Mouse (Mus musculus) ES-Bruce4 (cell line): ENCODE results near the gene Mfn2. TPM values are rescaled to one million over a fixed set of nuclear protein-coding genes. Genes with fewer than 3 reads are reported as not detected.
A peak's percentile ranks its signal among the peaks of the same experiment; 100 is the strongest.
"Not testable (repeated sequence)": the region's sequence is repeated elsewhere in the genome, so short reads cannot be mapped to it uniquely, and the experiment has no call there.

Experiments
- H3K27ac ChIP-seq: 2 replicates; pipeline ENCODE4 v1.5.1; 2012; ENCODE audit warnings: low read length, inconsistent platforms; ENCODE audit not compliant: insufficient read depth
- H3K27me3 ChIP-seq: 2 replicates; pipeline ENCODE4 v1.6.1; 2012; ENCODE audit warnings: mild to moderate bottlenecking, low read length, inconsistent platforms; ENCODE audit not compliant: control insufficient read depth, poor library complexity, insufficient read depth, severe bottlenecking
- H3K36me3 ChIP-seq: 2 replicates; pipeline ENCODE4 v1.6.1; 2012; ENCODE audit warnings: inconsistent platforms, mild to moderate bottlenecking, low read length, moderate library complexity; ENCODE audit not compliant: control insufficient read depth, poor library complexity, insufficient read depth, severe bottlenecking
- H3K4me1 ChIP-seq: one replicate; pipeline ENCODE4 v1.8.1; 2011; ENCODE audit warnings: low read length; ENCODE audit not compliant: control insufficient read depth, insufficient read depth
- H3K4me3 ChIP-seq: 2 replicates; pipeline ENCODE4 v1.5.1; 2011; ENCODE audit warnings: low read depth, mild to moderate bottlenecking, low read length
- H3K9ac ChIP-seq: 2 replicates; pipeline ENCODE4 v1.6.1; 2012; ENCODE audit warnings: low read depth, mild to moderate bottlenecking, inconsistent platforms; ENCODE audit not compliant: poor library complexity, severe bottlenecking
- H3K9me3 ChIP-seq: replicated peaks from 2 replicates; pipeline ENCODE4 v1.6.1; 2012; ENCODE audit warnings: mild to moderate bottlenecking, low read length, inconsistent platforms; ENCODE audit not compliant: control insufficient read depth, poor library complexity, insufficient read depth, severe bottlenecking
- CTCF ChIP-seq: IDR thresholded peaks from one replicate; pipeline ENCODE4 v1.8.1; 2011; ENCODE audit warnings: low read depth, low read length
- EP300 ChIP-seq: IDR thresholded peaks from 2 replicates; pipeline ENCODE4 v1.6.1; 2011; ENCODE audit warnings: low read depth, low read length; ENCODE audit not compliant: insufficient read depth
- POLR2A ChIP-seq: IDR thresholded peaks from one replicate; pipeline ENCODE4 v1.8.1; 2011; ENCODE audit warnings: low read length; ENCODE audit not compliant: insufficient read depth
- polyA plus RNA-seq: library from polyadenylated mRNA; stranded (reverse); fragments of >200 nt; gene quantifications from 2 replicates; pipeline ENCODE4 v1.2.4, GENCODE M21; 2011; ENCODE audit warnings: low read depth; ENCODE audit not compliant: missing spikeins, insufficient read depth, insufficient read length

The Mfn2 gene
- polyA plus RNA-seq, 1 experiment = 14.6 TPM

GRCm38 (mm10) chr4:147862051-147862450, 42.5 kb downstream of the Mfn2 start:
- no peak overlapping the region for H3K27ac ChIP-seq
- H3K36me3 ChIP-seq = peaks cover 42% of the 10 kb centered on the region
- H3K9ac ChIP-seq = no peak overlapping the region
- H3K27me3 ChIP-seq = no peaks in the 10 kb centered on the region
- TF ChIP-seq POLR2A (no peak), EP300 (no peak), CTCF (no peak)
- peaks cover 2% of the 10 kb centered on the region for H3K4me1 ChIP-seq
- H3K4me3 ChIP-seq = no peak overlapping the region
- no peaks in the 10 kb centered on the region for H3K9me3 ChIP-seq

- Histone ChIP-seq H3K4me1 (no peaks in the 10 kb centered on the region), H3K4me3 (no peak overlapping the region), H3K36me3 (no peaks in the 10 kb centered on the region), H3K27ac (no peak overlapping the region), H3K9ac (no peak overlapping the region), H3K27me3 (no peaks in the 10 kb centered on the region), H3K9me3 (no peaks in the 10 kb centered on the region)
- TF ChIP-seq POLR2A (no peak), CTCF (no peak), EP300 (no peak)
These were observed 53.7 kb downstream of the Mfn2 start for GRCm38 (mm10) chr4:147850776-147851175.

- no peaks in the 10 kb centered on the region for H3K9me3 ChIP-seq
- no peak for TF ChIP-seq CTCF
- no peak for TF ChIP-seq EP300
- no peak for TF ChIP-seq POLR2A
- H3K4me3 ChIP-seq = peak overlapping the region; percentile 99
- no peak overlapping the region for H3K27ac ChIP-seq
- no peaks in the 10 kb centered on the region for H3K27me3 ChIP-seq
- no peaks in the 10 kb centered on the region for H3K36me3 ChIP-seq
- H3K4me1 ChIP-seq = no peaks in the 10 kb centered on the region
- peak overlapping the region; percentile 59 for H3K9ac ChIP-seq
These were observed 55.9 kb downstream of the Mfn2 start for GRCm38 (mm10) chr4:147848584-147848991.

GRCm38 (mm10) chr4:147847614-147848583, 56.6 kb downstream of the Mfn2 start, which contains the start of gene Zfp933:
Zfp933 (minus strand) TSS chr4:147848366.
- Histone ChIP-seq H3K36me3 (0 out of 2 replicates have a peak, but pooled peaks cover 1% of the 10 kb centered on the region), H3K27me3 (no peaks in the 10 kb centered on the region), H3K27ac (no peak within 1 kb of the TSS), H3K9ac (peak within 1 kb of the TSS; percentile 59), H3K4me3 (peak within 1 kb of the TSS; percentile 99), H3K4me1 (no peaks in the 10 kb centered on the region), H3K9me3 (no peaks in the 10 kb centered on the region; the same call in 1 of the 2 replicates)
- no peak for TF ChIP-seq POLR2A
- TF ChIP-seq CTCF = no peak
- no peak for TF ChIP-seq EP300

GRCm38 (mm10) chr4:147842871-147843270, 61.6 kb downstream of the Mfn2 start:
- TF ChIP-seq EP300 (no peak), POLR2A (no peak)
- Histone ChIP-seq H3K36me3 (peaks cover 11% of the 10 kb centered on the region), H3K9me3 (peaks cover 20% of the 10 kb centered on the region), H3K4me1 (no peaks in the 10 kb centered on the region), H3K27ac (no peak overlapping the region), H3K4me3 (no peak overlapping the region), H3K27me3 (no peaks in the 10 kb centered on the region), H3K9ac (no peak overlapping the region)

- not testable (repeated sequence) for H3K27me3 ChIP-seq, H3K27ac ChIP-seq, H3K4me1 ChIP-seq, H3K9ac ChIP-seq, H3K4me3 ChIP-seq
- Histone ChIP-seq H3K36me3 (peaks cover 11% of the 10 kb centered on the region), H3K9me3 (peaks cover 26% of the 10 kb centered on the region)
These were observed 65.2 kb downstream of the Mfn2 start for GRCm38 (mm10) chr4:147839282-147839681.
